Mouse (Mus musculus) adrenal gland, postnatal 0 days (tissue): Measurements from ENCODE around the gene Fndc3c1. TPM values are rescaled to one million over a fixed set of nuclear protein-coding genes. Genes with fewer than 3 reads are reported as not detected.

Experiments
- microRNA-seq: library from miRNA; unstranded; fragments of <30 nt; microRNA quantifications from one replicate; pipeline ENCODE4, GENCODE M21; 2016; ENCODE audit warnings: borderline replicate concordance; ENCODE audit not compliant: insufficient number of aligned reads
- polyA plus RNA-seq: library from polyadenylated mRNA; unstranded; fragments of >200 nt; fragmentation: Nextera tagmentation; extraction: Ambion mirVana; gene quantifications from 2 replicates; pipeline ENCODE4 v1.2.1, GENCODE M21; 2015

Fndc3c1 gene
- 0.13 and 0.23 TPM in 2 replicates for polyA plus RNA-seq

DNA sequence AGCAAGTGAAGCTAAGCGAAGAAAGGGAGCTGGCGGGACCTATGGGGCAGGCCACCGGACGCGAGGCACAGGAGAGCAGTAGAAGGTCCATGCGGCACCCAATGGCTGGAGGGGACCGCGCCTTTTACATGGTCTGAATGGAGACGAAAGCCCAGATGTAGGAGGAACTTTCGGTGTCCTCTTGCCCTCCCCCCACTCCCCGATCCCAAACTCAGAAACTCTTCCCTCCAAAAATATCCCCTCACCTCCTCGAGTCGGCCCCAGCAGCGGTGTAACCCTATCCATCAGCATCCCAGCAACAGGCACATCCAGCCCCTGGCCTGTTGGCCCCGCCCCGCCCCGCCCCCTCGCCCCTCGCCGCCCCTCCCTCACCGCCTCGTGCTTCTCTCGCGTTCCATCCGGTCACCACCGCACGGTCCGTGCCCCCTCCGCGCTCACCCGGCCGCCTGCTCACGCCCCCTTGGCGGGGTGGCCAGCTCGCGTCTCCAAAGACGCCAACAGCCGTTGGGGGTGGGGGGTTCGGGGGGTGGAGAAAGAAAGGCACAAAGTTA lies at the start of gene Fndc3c1:
Gene Fndc3c1, minus strand, starts transcription at position 301 of the 551 bp plus-strand sequence.

Small RNAs within 50 kb of the gene (microRNA-seq; reads per million reads assigned to microRNA genes)
- not detected for gene Gm27428

Other genes with a start within 250 kb of the Fndc3c1 start
- 0.08 TPM in 1 of 2 replicates, not detected in the other for gene Fnd3c2, start 230.0 kb downstream of the Fndc3c1 start, polyA plus RNA-seq
- gene Gm5127, start 97.8 kb upstream of the Fndc3c1 start, polyA plus RNA-seq = not detected in 2 replicates
- gene Cysltr1, start 118.3 kb upstream of the Fndc3c1 start, polyA plus RNA-seq = 1.5 and 2.6 TPM in 2 replicates